Mouse (Mus musculus) frontal cortex, postnatal 36 days (tissue): ENCODE data around the gene Ppa2.

ENCODE experiments used
- DNase-seq, 2 experiments: peaks; one replicate each; pipeline ENCODE4 v3.0.0; 2022; ENCODE audit warnings: low spot score in 2 of 2

The Ppa2 gene

DNA sequence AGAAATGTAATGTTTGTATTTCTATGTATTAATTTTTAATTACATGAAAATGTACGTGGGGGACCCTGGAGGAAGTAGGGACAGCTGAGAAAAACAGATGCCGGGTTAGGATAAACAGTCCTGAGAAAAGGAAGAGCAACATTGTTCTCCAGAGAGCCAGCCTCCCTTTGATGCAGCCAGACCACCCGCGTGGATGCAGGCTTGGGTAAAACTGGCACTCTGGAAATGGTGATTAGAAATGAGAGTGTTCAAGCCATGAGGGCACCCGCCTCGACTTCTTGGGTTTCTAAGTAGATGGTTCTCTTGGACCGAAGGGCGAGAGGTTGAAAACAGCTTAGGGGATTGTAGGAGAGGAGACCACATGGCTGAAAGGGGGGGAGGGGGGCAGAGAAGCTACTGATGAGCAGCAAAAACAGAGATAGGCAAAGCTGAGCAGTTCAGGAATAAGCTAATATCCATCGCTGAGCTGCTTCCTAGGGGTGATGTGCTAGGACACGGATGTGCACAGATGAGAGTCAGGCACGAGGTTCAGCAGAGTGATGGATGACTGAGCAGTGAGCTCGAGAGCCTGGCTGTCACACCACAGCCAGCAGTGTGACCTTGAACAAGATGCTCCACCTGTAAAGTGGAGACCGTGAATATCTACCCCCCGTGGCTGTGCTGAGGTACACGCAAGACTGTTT is 21.4 kb downstream of the Ppa2 start:
- DNase-seq: no peak

DNA sequence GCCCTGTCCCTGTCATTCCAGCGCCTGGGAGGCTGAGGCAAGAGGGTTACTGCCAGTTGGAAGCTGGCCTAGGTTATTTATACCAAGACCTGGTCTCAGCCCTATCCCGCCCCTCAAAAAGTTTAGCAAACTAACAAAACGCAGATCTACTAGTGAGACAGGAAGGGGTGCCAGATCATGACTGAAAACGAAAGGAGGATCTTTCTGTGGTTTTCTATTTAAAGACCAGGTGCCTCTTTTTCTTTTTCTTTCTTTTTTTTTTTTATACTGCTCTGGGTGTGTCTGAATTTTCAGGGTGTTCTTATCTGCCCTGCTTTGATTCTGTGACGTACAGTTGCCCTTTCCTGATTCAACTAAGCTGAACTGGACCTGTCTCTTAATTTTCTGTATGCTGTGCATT is 22.4 kb downstream of the Ppa2 start:
- DNase-seq: no peak

DNA sequence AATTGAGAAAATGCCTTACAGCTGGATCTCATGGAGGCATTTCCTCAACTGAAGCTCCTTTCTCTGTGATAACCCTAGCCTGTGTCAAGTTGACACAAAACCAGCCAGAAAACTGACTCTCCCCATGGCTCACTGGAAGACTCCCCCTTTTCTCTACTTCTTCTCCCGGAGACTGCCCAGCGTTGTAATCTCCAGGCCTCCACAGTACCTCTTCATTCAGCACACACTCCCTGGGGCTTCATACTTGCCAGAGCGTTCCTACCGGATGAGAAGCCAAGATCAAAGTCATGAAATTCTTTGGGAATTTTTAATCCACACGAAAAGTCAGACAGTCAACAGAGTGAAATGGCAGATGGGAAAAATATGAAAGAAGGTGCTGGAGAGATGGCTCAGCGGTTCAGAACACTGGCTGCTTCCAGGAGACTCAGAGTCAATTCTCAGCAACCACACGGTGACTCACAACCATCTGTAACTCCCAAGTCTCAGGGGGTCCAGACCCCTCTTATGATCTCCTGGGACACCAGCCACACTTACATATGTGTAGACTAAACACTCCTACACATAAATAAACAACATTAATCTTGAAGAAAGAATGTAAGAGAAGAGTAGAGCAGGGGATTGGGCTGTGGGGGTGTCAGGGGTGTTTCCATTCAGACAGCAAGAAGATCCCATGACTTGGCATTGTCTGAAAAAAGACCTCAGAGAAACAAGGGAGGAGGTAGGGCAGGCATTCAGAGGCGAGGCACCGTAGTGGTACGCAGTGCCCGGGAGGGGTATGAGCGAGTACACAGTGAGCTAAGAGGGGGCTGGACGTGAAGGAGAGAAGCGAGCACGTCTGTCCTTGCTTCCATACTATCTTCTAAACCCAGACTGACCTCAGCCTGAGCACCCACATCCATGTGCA is 23.6 kb downstream of the Ppa2 start:
- no peak for DNase-seq

DNA sequence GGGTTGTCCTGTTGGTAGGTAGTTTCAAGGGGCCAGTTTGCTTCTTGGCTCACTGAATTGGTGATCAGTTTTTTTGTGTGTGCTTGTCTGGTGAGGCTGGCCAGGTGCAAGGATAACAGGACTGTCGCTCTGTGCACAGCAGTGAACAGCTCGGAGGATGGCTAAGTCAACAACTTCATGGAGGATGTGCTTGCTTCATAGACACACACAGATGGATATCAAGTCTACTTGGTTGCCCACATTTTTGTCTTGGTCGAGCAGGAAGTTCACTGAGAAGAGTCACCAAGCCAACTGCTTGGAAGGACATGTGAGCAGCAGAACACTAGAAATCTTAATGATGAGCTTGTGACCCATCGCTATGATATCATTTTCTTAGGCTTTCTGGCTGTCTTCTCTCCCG is 24.8 kb downstream of the Ppa2 start:
- DNase-seq: no peak

DNA sequence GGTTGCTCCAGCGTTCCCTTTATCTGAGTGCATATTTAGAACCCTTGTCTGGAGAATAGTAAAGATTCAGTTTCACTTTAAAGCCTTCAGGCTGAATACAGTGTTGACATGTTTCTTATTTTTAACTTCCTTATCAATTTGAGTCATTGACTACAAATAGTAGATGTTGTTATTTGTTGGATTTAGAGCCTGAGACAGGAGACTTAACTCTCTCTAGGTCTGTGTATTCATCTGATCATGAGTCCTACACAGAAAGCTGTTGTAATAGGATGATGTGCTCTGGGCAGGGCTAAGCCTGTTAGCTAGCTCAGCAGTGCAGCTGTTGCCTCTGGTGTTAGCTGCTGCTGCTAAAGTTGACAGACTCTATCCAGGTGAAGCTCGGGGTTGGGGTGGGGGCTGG is 25.3 kb downstream of the Ppa2 start:
- DNase-seq: no peak

DNA sequence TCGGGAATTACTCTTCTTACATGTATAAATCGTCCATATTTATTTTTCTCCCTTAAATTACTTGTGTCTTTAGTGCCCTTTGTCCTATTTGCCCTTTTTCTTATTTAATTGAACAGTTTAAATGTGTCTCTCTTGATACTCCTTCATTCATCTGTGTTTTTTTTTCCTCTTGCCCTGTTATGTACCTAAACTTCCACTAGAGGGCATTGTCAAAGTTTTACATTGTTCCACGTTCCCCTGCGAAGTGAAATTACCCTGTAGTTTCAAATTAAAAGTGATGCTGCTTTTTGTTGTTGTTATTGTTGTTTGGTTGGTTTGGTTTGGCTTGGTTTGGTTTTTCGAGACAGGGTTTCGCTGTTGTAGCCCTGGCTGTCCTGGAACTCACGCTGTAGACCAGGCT is 26.5 kb downstream of the Ppa2 start:
- DNase-seq: no peak

DNA sequence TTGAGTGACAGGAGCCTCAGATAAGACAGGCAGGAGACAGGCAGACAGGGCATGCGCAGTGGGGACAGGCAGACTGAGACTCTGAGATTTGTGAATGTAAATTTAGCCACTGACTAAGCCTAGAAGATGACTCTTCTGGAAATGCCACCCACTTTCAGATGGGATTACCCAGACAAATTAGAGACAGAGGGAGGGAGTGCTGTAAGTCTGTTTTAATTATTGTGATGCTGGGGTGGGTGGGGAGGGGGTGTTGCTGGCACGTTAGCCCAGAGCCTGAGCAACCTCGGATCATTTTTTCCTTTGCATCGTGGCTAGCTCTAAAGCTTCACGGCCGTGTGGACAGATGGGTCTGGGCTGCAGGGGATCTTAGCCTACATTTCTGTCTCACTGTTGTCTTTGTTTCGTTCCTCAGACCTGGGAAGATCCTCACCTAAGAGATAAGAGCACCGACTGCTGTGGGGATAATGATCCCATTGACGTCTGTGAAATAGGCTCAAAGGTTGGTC is 29.0 kb downstream of the Ppa2 start:
- DNase-seq: peak; percentile 71 to 77

DNA sequence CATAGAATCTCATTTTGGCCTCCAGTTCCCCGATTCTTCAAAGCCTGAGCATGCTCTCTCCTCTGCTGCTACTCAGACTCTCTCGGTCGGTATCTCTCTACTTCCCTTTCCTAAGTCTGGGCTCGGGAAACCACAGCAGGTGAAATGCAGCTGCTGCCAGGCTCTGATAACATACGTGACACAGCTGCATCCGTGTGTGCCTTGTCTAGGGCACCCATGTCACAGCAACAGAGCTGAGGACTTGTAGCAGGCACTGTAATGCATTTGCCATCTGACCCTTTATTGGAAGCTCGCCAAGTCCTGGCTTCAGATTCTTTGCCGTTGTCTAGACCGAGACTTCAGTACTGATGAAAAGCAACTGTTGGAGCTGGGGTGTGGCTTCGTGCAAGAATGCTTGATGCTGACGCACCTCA is 29.5 kb downstream of the Ppa2 start:
- peak in 1 of 2 experiments; percentile 15 for DNase-seq

DNA sequence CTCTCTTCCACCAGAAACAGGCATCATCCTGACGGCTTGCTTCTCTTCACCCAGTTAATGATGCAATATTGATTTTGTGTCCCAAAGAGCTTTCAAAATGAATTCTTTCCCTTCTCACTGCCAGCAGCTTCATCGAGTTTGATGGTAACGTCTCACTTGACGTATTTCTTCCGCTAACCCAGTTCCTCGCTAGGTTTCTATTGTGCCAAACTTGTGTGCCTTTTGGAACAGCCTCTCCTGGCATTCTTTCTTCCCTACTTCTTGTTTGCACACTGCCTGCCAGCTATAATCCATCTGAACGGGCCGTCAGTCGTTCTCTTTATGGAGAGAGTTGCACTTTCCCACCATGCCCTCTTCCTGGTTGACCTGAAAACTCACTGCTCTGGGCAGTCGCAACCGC is 31.2 kb downstream of the Ppa2 start:
- DNase-seq: no peak

DNA sequence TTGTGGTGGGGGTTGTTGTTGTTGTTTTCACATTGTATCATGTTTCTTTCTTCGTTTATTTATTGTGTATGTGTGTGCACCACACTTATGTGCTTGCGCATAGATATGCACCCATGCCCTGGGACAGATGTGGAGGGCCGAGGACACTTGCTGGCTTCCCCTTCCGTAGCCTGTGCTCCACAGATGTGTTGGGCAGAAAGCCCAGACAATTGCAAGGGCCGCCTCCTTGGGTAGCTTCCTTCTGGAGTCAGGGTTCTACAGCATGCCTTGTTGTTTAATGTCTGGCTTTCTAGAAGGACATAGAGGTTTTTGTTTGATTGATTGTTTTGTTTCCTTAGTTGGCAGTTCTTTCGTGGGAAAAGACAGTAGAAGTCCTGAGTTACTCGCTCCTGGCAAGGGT is 37.6 kb downstream of the Ppa2 start:
- DNase-seq: no peak

DNA sequence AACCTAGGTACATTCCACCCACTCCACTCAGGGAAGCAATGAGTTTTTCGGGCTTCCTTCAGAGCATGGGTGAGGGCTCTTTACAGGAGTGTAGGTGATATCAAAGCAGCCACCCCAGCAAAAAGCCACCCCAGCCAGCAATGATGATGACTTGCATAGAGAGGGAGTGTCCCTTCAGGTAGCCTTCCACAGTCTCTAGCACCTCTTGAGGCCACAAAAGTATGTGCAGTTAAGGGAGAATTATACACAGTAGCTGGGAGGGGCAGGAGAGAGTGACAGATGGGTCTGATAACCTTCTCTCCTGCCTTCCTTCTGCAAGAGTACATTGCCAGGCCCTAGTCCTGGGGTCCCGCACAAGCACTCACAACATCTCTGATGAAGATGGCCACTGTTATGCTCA is 38.9 kb downstream of the Ppa2 start:
- no peak for DNase-seq

DNA sequence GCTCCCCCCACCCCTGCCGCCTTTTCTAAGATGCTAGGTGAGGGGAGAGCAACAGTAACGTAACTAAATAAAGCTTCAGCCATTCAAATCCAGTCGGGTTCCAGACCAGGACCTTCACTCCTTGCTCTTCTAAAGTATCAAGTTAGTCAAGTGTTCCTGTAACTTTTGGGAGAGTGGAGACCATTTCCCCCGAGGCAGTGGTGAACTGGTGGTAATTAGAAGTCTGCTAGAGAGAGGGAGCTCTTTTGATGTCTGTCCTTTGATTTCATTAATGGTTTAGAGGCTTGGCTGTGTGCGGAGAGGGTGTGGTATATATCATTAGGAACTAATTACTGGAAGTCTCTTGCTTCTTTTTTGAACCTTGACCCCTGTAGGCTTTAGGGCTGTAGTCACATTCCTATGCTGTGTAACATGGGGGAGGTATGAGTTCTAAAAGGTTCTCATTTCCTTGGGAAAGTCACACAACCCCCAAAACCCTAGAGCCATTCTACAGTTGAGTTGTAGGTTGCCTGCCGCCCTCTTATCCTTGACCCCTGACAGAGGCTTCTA is 47.6 kb downstream of the Ppa2 start:
- DNase-seq: no peak

DNA sequence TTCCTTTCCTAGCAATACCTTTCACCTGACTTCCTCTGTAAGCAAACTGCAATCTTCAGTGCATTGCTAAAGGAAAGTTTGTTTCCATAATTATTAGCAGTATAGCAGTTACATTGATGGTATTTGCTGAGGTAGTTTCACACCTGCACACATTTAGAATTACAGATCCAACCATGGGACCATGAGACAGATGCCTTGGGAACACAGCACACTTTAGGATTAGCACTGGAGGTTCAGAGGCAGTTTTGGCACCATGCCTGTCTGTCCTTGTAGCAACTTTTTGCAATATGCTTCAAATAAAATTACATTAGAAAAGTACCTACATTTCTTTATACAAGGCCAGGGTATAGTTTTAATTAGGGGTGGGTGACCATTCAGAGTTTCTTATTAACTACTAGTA is 48.1 kb downstream of the Ppa2 start:
- DNase-seq: no peak

DNA sequence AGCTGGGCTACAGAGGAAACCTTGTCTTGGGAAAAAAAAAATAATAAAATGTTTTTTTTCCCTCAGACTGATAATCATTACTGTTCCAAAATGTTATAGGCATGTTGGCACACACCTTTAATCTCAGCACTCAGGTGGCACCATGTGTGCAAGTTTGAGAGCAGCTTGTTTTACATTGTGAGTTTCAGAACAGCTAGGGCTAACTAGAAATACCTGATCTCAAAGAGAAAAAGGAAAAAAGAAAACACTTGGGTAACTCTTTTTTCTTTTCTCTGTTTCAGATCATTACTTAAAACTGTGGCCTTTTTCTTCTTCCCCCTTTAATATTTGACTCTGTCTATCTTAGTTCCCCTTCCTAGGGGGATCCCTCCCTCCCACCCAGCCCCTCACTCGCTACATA is 51.5 kb downstream of the Ppa2 start:
- DNase-seq: no peak

DNA sequence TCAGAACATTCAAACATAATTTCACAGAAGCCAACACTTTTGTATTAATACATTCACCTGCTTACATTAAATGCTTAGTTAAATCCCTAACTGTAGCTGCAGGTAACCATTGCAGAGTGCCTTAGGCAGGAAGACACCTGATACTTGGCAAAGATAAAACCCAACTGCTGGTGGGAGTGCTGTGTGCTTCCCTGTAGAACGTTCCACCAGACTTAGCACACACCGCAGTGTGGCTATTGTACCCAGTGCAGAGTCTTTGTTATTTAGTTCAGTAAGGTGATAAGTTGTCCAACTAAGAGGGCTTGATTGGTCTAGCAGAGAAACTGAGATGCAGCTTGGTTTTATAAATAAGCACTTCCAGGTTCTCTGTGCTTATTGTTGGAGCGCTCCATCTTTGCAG is 54.2 kb downstream of the Ppa2 start:
- DNase-seq: no peak

DNA sequence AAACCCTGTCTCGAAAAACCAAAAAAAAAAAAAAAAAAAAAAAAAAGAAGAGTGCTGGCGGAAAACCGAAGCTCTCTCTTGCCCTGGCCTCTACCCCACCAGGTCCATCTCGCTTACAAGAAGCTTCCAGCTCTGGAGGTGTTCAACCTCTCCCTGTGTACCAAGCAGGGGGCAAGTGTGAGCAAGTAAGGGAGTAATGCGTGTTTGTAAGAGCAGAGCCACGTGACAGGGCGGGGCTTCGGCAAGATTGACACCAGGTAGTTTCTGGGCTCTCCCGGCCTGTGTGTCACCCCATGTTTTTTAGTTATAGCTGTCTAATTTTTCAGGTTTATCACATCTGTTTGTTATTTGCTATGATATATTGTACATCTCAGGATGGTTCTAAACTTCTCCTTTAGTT is 56.2 kb downstream of the Ppa2 start:
- no peak for DNase-seq

DNA sequence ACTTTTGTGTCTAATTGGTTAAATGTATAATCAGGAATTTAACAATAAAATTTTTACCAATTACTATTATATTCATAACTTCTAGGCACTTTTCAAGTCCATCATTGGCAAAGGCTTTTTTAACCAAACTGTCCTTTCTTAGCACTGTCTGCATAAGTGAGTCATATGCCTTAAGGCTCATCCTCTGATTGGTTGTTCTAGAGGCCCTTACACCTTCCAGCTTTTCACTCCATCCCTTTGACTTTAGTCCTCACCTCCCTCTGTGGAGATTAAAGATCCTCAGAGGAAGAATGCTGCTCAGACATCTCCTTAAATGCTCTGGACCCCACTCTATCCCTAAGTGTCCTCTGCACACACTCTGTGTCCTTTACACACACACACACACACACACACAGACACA is 68.3 kb downstream of the Ppa2 start:
- no peak for DNase-seq

DNA sequence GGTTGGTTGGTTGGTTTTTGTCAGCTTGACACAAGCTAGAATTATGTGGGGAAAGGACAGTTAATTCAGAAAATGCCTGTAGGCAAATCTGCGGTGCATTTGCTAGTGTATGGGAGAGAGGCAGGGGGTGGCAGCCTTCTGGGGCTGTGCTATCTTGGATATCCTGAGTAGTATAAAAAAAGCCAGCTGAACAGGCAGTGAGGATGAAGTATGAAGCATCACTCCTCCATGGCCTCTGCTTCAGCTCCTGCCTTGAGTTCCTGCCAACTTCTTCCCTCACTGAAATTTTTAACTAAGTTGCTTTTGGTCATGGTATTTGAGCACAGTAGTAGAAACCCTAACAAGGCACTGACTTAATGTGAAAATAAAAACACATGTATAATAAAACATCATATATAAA is 70.1 kb downstream of the Ppa2 start:
- DNase-seq: peak; percentile 17 to 57

DNA sequence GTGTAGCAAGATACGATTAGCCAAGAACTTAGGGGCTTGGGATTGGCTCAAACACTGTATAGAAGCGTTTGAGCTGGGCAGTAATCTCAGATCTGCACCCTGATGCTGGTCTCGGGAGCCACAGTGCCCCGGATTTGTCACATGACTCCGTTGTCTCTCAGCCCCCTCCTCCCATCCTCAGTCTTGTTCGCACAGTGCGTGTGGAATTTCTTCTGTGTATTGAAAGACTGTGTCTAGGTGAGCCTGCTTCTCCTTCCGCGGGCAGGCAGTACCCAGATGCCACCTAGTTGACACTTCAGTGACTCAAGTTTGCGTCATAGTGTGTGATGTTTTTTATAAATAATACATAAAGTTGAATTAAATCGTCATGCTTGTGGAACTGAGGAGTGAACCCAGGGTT is 71.6 kb downstream of the Ppa2 start:
- no peak for DNase-seq

DNA sequence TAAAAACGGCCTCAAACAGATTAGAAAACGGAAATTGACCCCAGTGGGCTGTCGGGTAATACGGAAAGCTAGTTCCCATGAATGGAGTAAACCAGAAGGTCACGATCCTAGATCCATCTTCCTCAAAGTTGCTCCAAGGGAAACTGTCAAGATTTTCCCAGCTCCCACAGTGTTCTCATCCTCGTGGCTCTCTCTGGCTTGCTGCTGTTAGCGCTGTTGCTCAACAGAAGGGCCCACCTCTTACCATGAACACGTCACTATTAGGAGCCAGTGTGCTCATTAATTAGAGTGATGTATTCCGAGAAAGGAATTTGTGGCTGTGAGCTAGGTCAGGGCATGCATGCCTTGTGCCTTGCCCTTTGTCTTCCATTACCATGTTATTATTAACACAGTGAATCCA is 72.2 kb downstream of the Ppa2 start:
- no peak for DNase-seq

DNA sequence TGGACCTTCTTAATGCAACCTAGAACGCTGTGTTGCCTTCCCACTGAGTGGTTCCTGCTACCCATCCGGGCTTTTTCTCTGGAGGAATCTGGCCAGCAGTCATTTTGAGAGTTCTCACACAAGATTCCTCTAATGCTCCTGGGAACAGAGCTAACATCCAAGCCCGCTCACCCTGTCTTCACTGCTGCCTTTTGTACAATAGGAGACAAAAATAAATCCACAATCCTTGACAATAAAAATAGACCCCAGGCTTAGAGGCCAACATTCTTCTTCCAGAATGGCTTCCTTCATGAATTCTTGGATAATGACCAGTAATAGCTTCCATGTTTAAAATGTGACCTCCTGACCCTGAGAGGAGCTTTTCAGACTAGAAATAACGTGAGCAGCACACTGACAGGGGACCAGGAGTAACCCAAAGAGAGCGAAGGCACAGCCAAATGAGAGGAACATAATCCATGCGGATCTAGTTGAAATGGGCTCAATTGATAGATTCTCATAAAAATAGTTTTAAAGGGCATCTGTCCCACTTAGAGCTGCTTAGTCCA is 74.3 kb downstream of the Ppa2 start:
- DNase-seq: no peak

DNA sequence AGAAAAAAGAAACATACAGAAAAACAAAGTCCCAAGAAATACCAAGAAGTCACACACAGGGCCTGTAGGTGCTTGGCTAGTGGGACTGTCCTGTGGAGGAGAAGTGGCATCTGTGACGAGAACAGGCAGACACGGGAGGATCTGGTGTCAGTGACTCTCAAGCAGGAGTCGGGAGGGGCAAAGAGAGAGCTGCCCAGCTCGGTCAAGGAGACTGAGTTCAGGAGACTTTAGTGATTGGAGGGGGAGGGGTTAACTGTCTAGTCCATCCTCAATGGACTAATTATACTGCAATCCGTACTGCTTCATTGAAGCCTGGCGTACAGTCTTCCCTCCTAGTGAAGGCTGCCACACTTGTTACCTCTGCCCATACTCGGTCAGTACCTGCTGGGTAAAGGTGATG is 77.4 kb downstream of the Ppa2 start:
- no peak for DNase-seq
